Mouse (Mus musculus) adrenal gland, postnatal 10 days (tissue): ENCODE measurements around the gene Ccr9. TPM values are rescaled to one million over a fixed set of nuclear protein-coding genes. Genes with fewer than 3 reads are reported as not detected.

Experiments used
- DNase-seq: peaks from one replicate; pipeline ENCODE4 v3.0.0; 2021; ENCODE audit warnings: mixed read lengths
- total RNA-seq, 2 experiments: library from RNA; stranded (reverse); gene quantifications; 2 replicates each; pipeline ENCODE4 v1.2.3; 2021

Ccr9 gene
- total RNA-seq, 2 experiments from 2014 or later, result 0.33 to 0.57 TPM

DNA sequence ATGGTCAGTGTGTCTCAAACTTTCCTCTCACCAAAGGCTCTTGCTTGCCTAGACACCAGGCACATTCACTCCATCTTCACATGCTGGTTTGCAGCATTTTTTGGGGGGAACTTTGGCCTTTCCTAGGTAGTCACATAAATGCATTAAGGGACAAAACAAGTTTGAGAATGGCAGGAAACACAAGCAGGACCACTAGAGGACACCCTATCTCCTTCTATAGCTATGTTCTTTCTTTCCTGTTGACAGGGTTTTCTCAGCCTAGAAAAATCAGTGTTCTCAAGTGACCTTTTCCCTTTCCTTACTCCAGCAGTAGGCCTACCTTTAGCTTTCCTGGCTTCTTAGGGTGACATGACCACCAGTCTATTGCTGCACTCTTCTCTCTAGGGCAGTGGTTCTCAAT, 124.7 kb downstream of the Ccr9 start:
- DNase-seq, result no peak

- DNase-seq, result no peak
Observed at GRCm38 (mm10) chr9:123805241-123805640, 127.0 kb downstream of the Ccr9 start.

- no peak for DNase-seq
Observed at GRCm38 (mm10) chr9:123806267-123806666, 128.0 kb downstream of the Ccr9 start, which contains the start of gene Cxcr6. Gene Cxcr6, plus strand, starts transcription at chr9:123806475.

GRCm38 (mm10) chr9:123808583-123808982, 130.3 kb downstream of the Ccr9 start:
- DNase-seq, result no peak

DNA sequence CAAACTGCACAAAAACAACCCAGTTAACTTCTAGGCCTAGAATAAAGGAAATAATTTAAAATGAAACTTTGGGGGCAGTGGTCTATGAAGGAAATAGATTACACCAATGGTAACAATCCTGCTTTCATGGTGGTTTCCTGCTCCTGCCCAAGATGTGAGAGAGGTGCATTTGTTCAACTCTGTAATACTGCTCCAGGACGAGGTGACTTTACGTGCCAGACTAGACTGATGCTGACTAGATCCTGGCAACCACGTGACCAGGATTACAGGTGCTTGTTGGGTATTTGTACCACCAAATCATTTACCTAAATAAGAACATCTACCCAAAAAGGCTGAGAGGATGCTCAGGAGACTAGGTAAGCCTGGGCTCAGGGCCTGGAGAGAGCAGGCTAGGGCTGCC, 133.6 kb downstream of the Ccr9 start:
- DNase-seq, result no peak

- DNase-seq, result no peak
Observed at GRCm38 (mm10) chr9:123814326-123814725, 136.1 kb downstream of the Ccr9 start.

- DNase-seq, result no peak
Observed at GRCm38 (mm10) chr9:123814821-123815220, 136.6 kb downstream of the Ccr9 start.

DNA sequence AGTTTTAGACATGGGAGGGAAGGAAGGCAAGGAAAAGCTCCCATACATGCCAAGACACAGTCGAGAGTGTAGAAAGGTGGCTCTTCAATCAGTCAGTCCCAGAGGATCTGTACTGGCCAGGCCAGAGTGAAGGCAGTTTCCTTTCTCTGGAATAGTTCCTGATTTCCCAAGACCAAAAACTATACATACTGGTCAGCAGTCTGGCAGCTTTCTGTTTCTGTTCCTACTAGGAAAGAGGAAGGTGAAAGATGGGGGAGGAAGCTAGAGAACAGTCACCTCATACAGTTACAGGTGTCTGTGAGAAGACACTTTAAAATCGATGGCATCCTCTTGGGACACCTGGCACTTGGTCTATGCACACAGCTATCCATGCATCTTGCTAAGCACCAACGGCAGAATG, 137.2 kb downstream of the Ccr9 start:
- DNase-seq, result no peak

- no peak for DNase-seq
Observed at GRCm38 (mm10) chr9:123815996-123816395, 137.8 kb downstream of the Ccr9 start.

GRCm38 (mm10) chr9:123818601-123819000, 140.4 kb downstream of the Ccr9 start:
- no peak for DNase-seq

DNA sequence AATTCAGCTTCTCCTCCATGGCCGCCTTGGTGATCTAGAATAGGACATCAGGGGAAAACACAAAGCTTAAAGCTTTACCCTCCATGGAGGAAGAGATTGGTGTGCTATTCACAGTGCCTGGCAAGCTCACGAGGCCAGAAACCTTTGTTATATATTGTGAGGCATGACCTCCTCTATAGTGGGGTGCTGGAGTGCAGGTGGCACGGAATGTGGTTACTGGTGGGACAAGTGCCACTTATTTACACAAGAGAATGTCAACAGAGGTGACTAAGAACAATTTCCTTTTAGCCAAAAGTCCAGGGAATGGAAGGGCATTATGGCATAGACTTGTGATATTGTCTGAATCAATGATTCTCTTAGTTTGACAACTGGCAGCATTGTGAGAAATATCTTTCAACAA, 148.4 kb downstream of the Ccr9 start:
- no peak for DNase-seq

DNA sequence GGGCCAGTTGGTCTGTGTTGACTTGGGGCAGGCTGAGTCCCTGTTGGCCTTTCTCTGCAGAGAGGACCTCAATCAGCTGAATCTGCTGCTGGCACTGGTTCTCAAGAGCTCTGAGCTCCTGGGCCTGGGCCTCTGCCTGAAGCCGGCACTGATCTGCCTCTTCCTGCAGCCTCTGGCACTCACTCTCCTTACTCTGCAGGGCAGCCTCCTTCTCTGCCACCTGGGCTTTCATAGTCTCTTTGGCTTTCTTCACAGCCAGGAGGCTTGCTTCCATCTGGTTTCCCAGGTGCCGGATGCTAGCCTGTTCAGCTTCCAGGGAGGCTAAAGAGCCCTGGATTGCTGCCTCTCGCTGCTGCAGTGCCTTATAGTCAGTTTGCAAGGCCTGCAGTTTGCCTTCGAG, 150.7 kb downstream of the Ccr9 start:
- no peak for DNase-seq

Other genes starting within 250 kb of the Ccr9 start
- 10 to 100 TPM; 31.8 to 35.9 TPM for gene Limd1, start 199.7 kb upstream of the Ccr9 start, total RNA-seq
- gene Sacm1l, start 148.7 kb upstream of the Ccr9 start, total RNA-seq, result 10 to 100 TPM; 60.2 to 84.8 TPM
- under 1 TPM; 0.06 to 0.39 TPM for gene Slc6a20b, start 45.9 kb upstream of the Ccr9 start, total RNA-seq
- under 1 TPM; 0.39 to 0.51 TPM for gene Slc6a20a, start 446 bp downstream of the Ccr9 start, total RNA-seq
- gene Lztfl1, start 39.3 kb downstream of the Ccr9 start, total RNA-seq, result 10 to 100 TPM; 36.6 to 40.3 TPM
- gene Cxcr6, start 128.0 kb downstream of the Ccr9 start, total RNA-seq, result under 1 TPM; 0.30 to 0.54 TPM
- gene Fyco1, start 173.5 kb downstream of the Ccr9 start, total RNA-seq, result 10 to 100 TPM; 42.6 to 60.7 TPM
- gene Xcr1, start 183.6 kb downstream of the Ccr9 start, total RNA-seq, result under 1 TPM; 0.15 to 0.27 TPM